Mouse (Mus musculus): ENCODE data around the gene Hsp90b1. TPM values are rescaled to one million over a fixed set of nuclear protein-coding genes. Genes with fewer than 3 reads are reported as not detected.

Gene Hsp90b1
- polyA plus RNA-seq, 1 experiment from 2014 or later = 317 TPM

- Histone ChIP-seq H3K9me3 (ENCODE audit: control insufficient read depth, low read length) (no peaks in the 10 kb centered on the region), H3K27me3 (ENCODE audit: control insufficient read depth, insufficient read depth, low read length) (no peaks in the 10 kb centered on the region), H3K4me2 (ENCODE audit: low read length) (peak overlapping the region; percentile 67), H3K27ac (replicated peaks in 1 of 2; ENCODE audit: control insufficient read depth in 1 of 2, insufficient read depth in 1 of 2, low read depth in 2 of 2, low read length in 2 of 2) (peak overlapping the region; percentile 23 to 27; a peak in 2 of 4 replicates), H3K36me3 (ENCODE audit: control insufficient read depth, insufficient read depth, low read length) (no peaks in the 10 kb centered on the region), H3K9ac (ENCODE audit: low read length) (peak overlapping the region; percentile 54), H3K4me1 (ENCODE audit: control insufficient read depth in 2 of 2, insufficient read depth in 2 of 2, low read length in 2 of 2) (peaks cover 4 to 8% of the 10 kb centered on the region in 2 experiments), H3K4me3 (ENCODE audit: control insufficient read depth in 1 of 2, insufficient read depth in 1 of 2, low read depth in 1 of 2, low read length in 2 of 2) (peak overlapping the region; percentile 16 to 33)
- WGBS = 7% methylated on average over 12 of the region's 12 CpGs
- peak; percentile 41 for ATAC-seq (ENCODE audit: insufficient number of reproducible peaks, insufficient read depth, low FRiP score, low read depth)
Measured at GRCm38 (mm10) chr10:86727548-86727980, 22.3 kb upstream of the Hsp90b1 start.

GRCm38 (mm10) chr10:86712156-86712555 lies 6.8 kb upstream of the Hsp90b1 start:
- Histone ChIP-seq H3K36me3 (ENCODE audit: control insufficient read depth, insufficient read depth, low read length) (no peaks in the 10 kb centered on the region), H3K27ac (replicated peaks in 1 of 2; ENCODE audit: control insufficient read depth in 1 of 2, insufficient read depth in 1 of 2, low read depth in 2 of 2, low read length in 2 of 2) (no peak overlapping the region), H3K27me3 (ENCODE audit: control insufficient read depth, insufficient read depth, low read length) (no peaks in the 10 kb centered on the region), H3K4me3 (ENCODE audit: control insufficient read depth in 1 of 2, insufficient read depth in 1 of 2, low read depth in 1 of 2, low read length in 2 of 2) (no peak overlapping the region), H3K4me2 (ENCODE audit: low read length) (no peak overlapping the region), H3K4me1 (ENCODE audit: control insufficient read depth in 2 of 2, insufficient read depth in 2 of 2, low read length in 2 of 2) (peaks cover 2 to 8% of the 10 kb centered on the region in 2 experiments; a peak in 3 of 4 replicates), H3K9ac (ENCODE audit: low read length) (no peak overlapping the region), H3K9me3 (ENCODE audit: control insufficient read depth, low read length) (no peaks in the 10 kb centered on the region)
- no peak for ATAC-seq (ENCODE audit: insufficient number of reproducible peaks, insufficient read depth, low FRiP score, low read depth)
- WGBS = 57% methylated on average over 3 of the region's 3 CpGs

GRCm38 (mm10) chr10:86707134-86707533 lies 1.8 kb upstream of the Hsp90b1 start:
- H3K27me3 ChIP-seq (ENCODE audit: control insufficient read depth, insufficient read depth, low read length) = no peaks in the 10 kb centered on the region
- no peak overlapping the region for H3K4me3 ChIP-seq (ENCODE audit: control insufficient read depth in 1 of 2, insufficient read depth in 1 of 2, low read depth in 1 of 2, low read length in 2 of 2)
- peaks cover 4 to 30% of the 10 kb centered on the region in 2 experiments for H3K4me1 ChIP-seq (ENCODE audit: control insufficient read depth in 2 of 2, insufficient read depth in 2 of 2, low read length in 2 of 2)
- no peak for ATAC-seq (ENCODE audit: insufficient number of reproducible peaks, insufficient read depth, low FRiP score, low read depth)
- WGBS = 84% methylated on average over 3 of the region's 3 CpGs
- H3K9ac ChIP-seq (ENCODE audit: low read length) = peak overlapping the region; percentile 84; the same call in 1 of the 2 replicates
- H3K4me2 ChIP-seq (ENCODE audit: low read length) = peak overlapping the region; percentile 76
- peak overlapping the region in 1 of 2 experiments; percentile 97; a peak in 1 of 4 replicates for H3K27ac ChIP-seq (replicated peaks in 1 of 2; ENCODE audit: control insufficient read depth in 1 of 2, insufficient read depth in 1 of 2, low read depth in 2 of 2, low read length in 2 of 2)
- H3K9me3 ChIP-seq (ENCODE audit: control insufficient read depth, low read length) = no peaks in the 10 kb centered on the region
- peaks cover 20% of the 10 kb centered on the region for H3K36me3 ChIP-seq (ENCODE audit: control insufficient read depth, insufficient read depth, low read length)

GRCm38 (mm10) chr10:86705922-86706752 lies 828 bp upstream of the Hsp90b1 start:
- Histone ChIP-seq H3K36me3 (ENCODE audit: control insufficient read depth, insufficient read depth, low read length) (peaks cover 29% of the 10 kb centered on the region), H3K9me3 (ENCODE audit: control insufficient read depth, low read length) (no peaks in the 10 kb centered on the region), H3K4me1 (ENCODE audit: control insufficient read depth in 2 of 2, insufficient read depth in 2 of 2, low read length in 2 of 2) (peaks cover 4 to 38% of the 10 kb centered on the region in 2 experiments), H3K9ac (ENCODE audit: low read length) (peak overlapping the region; percentile 84), H3K4me3 (ENCODE audit: control insufficient read depth in 1 of 2, insufficient read depth in 1 of 2, low read depth in 1 of 2, low read length in 2 of 2) (peak overlapping the region; percentile 85 to 94), H3K27ac (replicated peaks in 1 of 2; ENCODE audit: control insufficient read depth in 1 of 2, insufficient read depth in 1 of 2, low read depth in 2 of 2, low read length in 2 of 2) (peak overlapping the region; percentile 97 to 99), H3K4me2 (ENCODE audit: low read length) (peak overlapping the region; percentile 76), H3K27me3 (ENCODE audit: control insufficient read depth, insufficient read depth, low read length) (no peaks in the 10 kb centered on the region)
- ATAC-seq (ENCODE audit: insufficient number of reproducible peaks, insufficient read depth, low FRiP score, low read depth) = peak; percentile 80
- 4% methylated on average over 33 of the region's 33 CpGs for WGBS

GRCm38 (mm10) chr10:86704589-86705191 lies 619 bp downstream of the Hsp90b1 start:
- under 1% methylated on average over 32 of the region's 33 CpGs for WGBS
- ATAC-seq (ENCODE audit: insufficient number of reproducible peaks, insufficient read depth, low FRiP score, low read depth) = peak; percentile 0; the same call in 1 of the 2 replicates
- peaks cover 2 to 46% of the 10 kb centered on the region in 2 experiments for H3K4me1 ChIP-seq (ENCODE audit: control insufficient read depth in 2 of 2, insufficient read depth in 2 of 2, low read length in 2 of 2)

GRCm38 (mm10) chr10:86704141-86704540 lies 1.2 kb downstream of the Hsp90b1 start:
- no peaks in the 10 kb centered on the region for H3K9me3 ChIP-seq (ENCODE audit: control insufficient read depth, low read length)
- H3K36me3 ChIP-seq (ENCODE audit: control insufficient read depth, insufficient read depth, low read length) = peaks cover 49% of the 10 kb centered on the region
- peaks cover 2 to 46% of the 10 kb centered on the region in 2 experiments for H3K4me1 ChIP-seq (ENCODE audit: control insufficient read depth in 2 of 2, insufficient read depth in 2 of 2, low read length in 2 of 2)
- 2% methylated on average over 8 of the region's 8 CpGs for WGBS
- H3K4me2 ChIP-seq (ENCODE audit: low read length) = peak overlapping the region; percentile 94
- no peaks in the 10 kb centered on the region for H3K27me3 ChIP-seq (ENCODE audit: control insufficient read depth, insufficient read depth, low read length)
- peak overlapping the region; percentile 99 for H3K9ac ChIP-seq (ENCODE audit: low read length)
- ATAC-seq (ENCODE audit: insufficient number of reproducible peaks, insufficient read depth, low FRiP score, low read depth) = no peak
- peak overlapping the region; percentile 80 to 93; a peak in 3 of 4 replicates for H3K27ac ChIP-seq (replicated peaks in 1 of 2; ENCODE audit: control insufficient read depth in 1 of 2, insufficient read depth in 1 of 2, low read depth in 2 of 2, low read length in 2 of 2)
- H3K4me3 ChIP-seq (ENCODE audit: control insufficient read depth in 1 of 2, insufficient read depth in 1 of 2, low read depth in 1 of 2, low read length in 2 of 2) = peak overlapping the region; percentile 77 to 94

More at GRCm38 (mm10) chr10:86704589-86705191, 619 bp downstream of the Hsp90b1 start:
- Histone ChIP-seq H3K36me3 (ENCODE audit: control insufficient read depth, insufficient read depth, low read length) (peaks cover 44% of the 10 kb centered on the region), H3K4me3 (ENCODE audit: control insufficient read depth in 1 of 2, insufficient read depth in 1 of 2, low read depth in 1 of 2, low read length in 2 of 2) (peak overlapping the region; percentile 77 to 94), H3K9ac (ENCODE audit: low read length) (peak overlapping the region; percentile 99), H3K27me3 (ENCODE audit: control insufficient read depth, insufficient read depth, low read length) (no peaks in the 10 kb centered on the region), H3K4me2 (ENCODE audit: low read length) (peak overlapping the region; percentile 94), H3K9me3 (ENCODE audit: control insufficient read depth, low read length) (no peaks in the 10 kb centered on the region), H3K27ac (replicated peaks in 1 of 2; ENCODE audit: control insufficient read depth in 1 of 2, insufficient read depth in 1 of 2, low read depth in 2 of 2, low read length in 2 of 2) (peak overlapping the region; percentile 80 to 93)

- WGBS = 41% methylated on average over 4 of the region's 4 CpGs
- H3K36me3 ChIP-seq (ENCODE audit: control insufficient read depth, insufficient read depth, low read length) = peaks cover 57% of the 10 kb centered on the region
- H3K4me1 ChIP-seq (ENCODE audit: control insufficient read depth in 2 of 2, insufficient read depth in 2 of 2, low read length in 2 of 2) = peaks cover 2 to 46% of the 10 kb centered on the region in 2 experiments
- peak overlapping the region in 1 of 2 experiments; percentile 94; a peak in 3 of 4 replicates for H3K4me3 ChIP-seq (ENCODE audit: control insufficient read depth in 1 of 2, insufficient read depth in 1 of 2, low read depth in 1 of 2, low read length in 2 of 2)
- no peak overlapping the region for H3K27ac ChIP-seq (replicated peaks in 1 of 2; ENCODE audit: control insufficient read depth in 1 of 2, insufficient read depth in 1 of 2, low read depth in 2 of 2, low read length in 2 of 2)
- H3K9me3 ChIP-seq (ENCODE audit: control insufficient read depth, low read length) = no peaks in the 10 kb centered on the region
- peak overlapping the region; percentile 99 for H3K9ac ChIP-seq (ENCODE audit: low read length)
- no peaks in the 10 kb centered on the region for H3K27me3 ChIP-seq (ENCODE audit: control insufficient read depth, insufficient read depth, low read length)
- no peak for ATAC-seq (ENCODE audit: insufficient number of reproducible peaks, insufficient read depth, low FRiP score, low read depth)
- peak overlapping the region; percentile 94 for H3K4me2 ChIP-seq (ENCODE audit: low read length)
Measured at GRCm38 (mm10) chr10:86703375-86703774, 1.9 kb downstream of the Hsp90b1 start.
